Mouse (Mus musculus) limb, embryonic 12.5 days (tissue): ENCODE measurements around the gene Zdhhc9. TPM values are rescaled to one million over a fixed set of nuclear protein-coding genes. Genes with fewer than 3 reads are reported as not detected.

Source experiments
- ATAC-seq: fragments of 200-750 bp; cut with Nextera tagmentation; 2 replicates; pipeline ENCODE4 v1.8.0; 2017; ENCODE audit warnings: low read depth, moderate TSS enrichment; ENCODE audit not compliant: insufficient number of reproducible peaks, insufficient read depth, low FRiP score, low TSS enrichment
- H3K27ac ChIP-seq: fragments of 300-500 bp; sonication (generic); 2 replicates; pipeline ENCODE4 v1.5.1; 2016; ENCODE audit warnings: mild to moderate bottlenecking, moderate library complexity
- H3K27me3 ChIP-seq: fragments of 300-500 bp; sonication (generic); 2 replicates; pipeline ENCODE4 v1.6.1; 2016; ENCODE audit warnings: mild to moderate bottlenecking, moderate library complexity
- H3K36me3 ChIP-seq: fragments of 300-500 bp; sonication (generic); 2 replicates; pipeline ENCODE4 v1.6.1; 2016; ENCODE audit warnings: mild to moderate bottlenecking, moderate library complexity
- H3K4me1 ChIP-seq: fragments of 300-500 bp; sonication (generic); replicated peaks from 2 replicates; pipeline ENCODE4 v1.6.1; 2016
- H3K4me2 ChIP-seq: fragments of 300-500 bp; sonication (generic); 2 replicates; pipeline ENCODE4 v1.6.1; 2016; ENCODE audit warnings: mild to moderate bottlenecking, moderate library complexity
- H3K4me3 ChIP-seq: fragments of 300-500 bp; sonication (generic); replicated peaks from 2 replicates; pipeline ENCODE4 v1.5.1; 2016; ENCODE audit warnings: mild to moderate bottlenecking
- H3K9ac ChIP-seq: fragments of 300-500 bp; sonication (generic); replicated peaks from 2 replicates; pipeline ENCODE4 v1.6.1; 2016; ENCODE audit warnings: mild to moderate bottlenecking, moderate library complexity
- H3K9me3 ChIP-seq: fragments of 300-500 bp; sonication (generic); 2 replicates; pipeline ENCODE4 v1.6.1; 2016; ENCODE audit warnings: mild to moderate bottlenecking, moderate library complexity
- WGBS: fragments of 180-500 bp; shearing (Covaris S2); methylation state at CpG from one replicate; pipeline ENCODE4 v1.1.7; 2016; 5-methylcytosine and 5-hydroxymethylcytosine counted together
- polyA plus RNA-seq: library from polyadenylated mRNA; unstranded; fragments of >200 nt; fragmentation: Nextera tagmentation; extraction: Ambion mirVana; gene quantifications from 2 replicates; pipeline ENCODE4 v1.2.1, GENCODE M21; 2016

The Zdhhc9 gene
- polyA plus RNA-seq, 1 experiment from 2014 or later = 3.9 TPM

DNA sequence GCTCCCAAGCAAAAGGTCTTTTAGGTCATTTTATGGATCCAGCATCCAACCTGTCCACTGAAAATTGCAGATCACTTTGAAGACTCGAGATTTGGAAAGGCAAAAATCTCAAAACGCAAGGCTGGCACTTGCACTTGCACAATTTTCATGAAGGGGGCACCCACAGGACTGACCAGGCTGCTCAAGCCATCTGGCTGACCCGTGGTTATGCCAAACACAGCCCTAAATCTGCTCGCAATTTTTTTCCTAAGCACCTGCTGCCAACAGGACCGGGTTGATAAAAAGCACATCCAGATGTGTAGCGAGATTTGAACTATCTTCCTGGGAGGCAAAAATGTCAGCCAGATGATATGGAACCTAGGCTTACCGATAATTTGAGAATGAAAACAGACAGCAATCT is 4.9 kb downstream of the Zdhhc9 start:
- Histone ChIP-seq H3K4me3 (no peak overlapping the region), H3K27me3 (peaks cover 4% of the 10 kb centered on the region), H3K4me1 (no peaks in the 10 kb centered on the region), H3K36me3 (no peaks in the 10 kb centered on the region; the same call in 1 of the 2 replicates), H3K9ac (no peak overlapping the region), H3K4me2 (no peak overlapping the region), H3K9me3 (no peaks in the 10 kb centered on the region), H3K27ac (no peak overlapping the region)
- no peak for ATAC-seq
- WGBS = 85% methylated on average over 7 of the region's 7 CpGs

DNA sequence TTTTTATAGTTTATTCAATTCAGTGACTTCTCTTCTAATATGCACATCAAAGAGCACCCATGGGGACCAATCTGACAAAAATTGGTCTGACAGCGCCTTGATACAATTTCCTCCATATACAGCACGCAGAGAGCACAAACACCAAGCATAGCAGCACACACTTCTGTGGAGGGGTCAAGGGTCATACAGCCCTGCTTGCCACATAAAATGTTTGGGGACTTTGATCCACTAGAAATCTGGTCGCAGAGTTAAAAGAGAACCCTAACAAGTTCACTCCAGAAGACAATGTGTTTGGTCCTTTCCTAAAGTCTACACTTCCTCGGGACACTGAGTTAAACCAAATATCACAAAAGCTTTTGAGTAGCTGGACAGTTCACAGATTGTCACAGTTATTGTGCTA is 5.7 kb downstream of the Zdhhc9 start:
- no peak overlapping the region for H3K9ac ChIP-seq
- no peak overlapping the region for H3K4me2 ChIP-seq
- H3K4me3 ChIP-seq = no peak overlapping the region
- no peaks in the 10 kb centered on the region for H3K9me3 ChIP-seq
- WGBS = 71% methylated on average over 4 of the region's 4 CpGs
- H3K27me3 ChIP-seq = peaks cover 1% of the 10 kb centered on the region; the same call in 1 of the 2 replicates
- no peaks in the 10 kb centered on the region; the same call in 1 of the 2 replicates for H3K36me3 ChIP-seq
- H3K27ac ChIP-seq = no peak overlapping the region
- H3K4me1 ChIP-seq = no peaks in the 10 kb centered on the region
- ATAC-seq = no peak

DNA sequence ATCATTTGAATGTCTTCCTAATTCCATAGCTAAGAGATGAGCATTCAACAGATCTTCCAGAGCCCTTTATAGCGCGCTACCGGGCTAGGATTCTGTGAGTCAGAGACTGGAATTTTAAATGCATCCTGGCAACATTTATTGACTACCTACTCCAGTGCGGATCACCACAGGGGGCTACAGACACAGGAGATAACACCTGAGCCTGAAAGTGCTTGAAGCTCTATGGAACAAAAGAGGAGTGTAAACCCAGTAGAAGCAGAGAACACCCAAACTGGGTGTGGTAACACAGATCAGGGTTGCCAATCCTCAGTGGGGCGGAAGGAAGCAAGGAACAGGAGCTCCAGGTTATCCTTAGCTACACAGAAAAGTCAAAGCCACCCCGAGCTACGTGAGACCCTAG is 6.2 kb downstream of the Zdhhc9 start:
- WGBS = 82% methylated on average over 7 of the region's 7 CpGs
- Histone ChIP-seq H3K36me3 (no peaks in the 10 kb centered on the region; the same call in 1 of the 2 replicates), H3K4me1 (no peaks in the 10 kb centered on the region)

DNA sequence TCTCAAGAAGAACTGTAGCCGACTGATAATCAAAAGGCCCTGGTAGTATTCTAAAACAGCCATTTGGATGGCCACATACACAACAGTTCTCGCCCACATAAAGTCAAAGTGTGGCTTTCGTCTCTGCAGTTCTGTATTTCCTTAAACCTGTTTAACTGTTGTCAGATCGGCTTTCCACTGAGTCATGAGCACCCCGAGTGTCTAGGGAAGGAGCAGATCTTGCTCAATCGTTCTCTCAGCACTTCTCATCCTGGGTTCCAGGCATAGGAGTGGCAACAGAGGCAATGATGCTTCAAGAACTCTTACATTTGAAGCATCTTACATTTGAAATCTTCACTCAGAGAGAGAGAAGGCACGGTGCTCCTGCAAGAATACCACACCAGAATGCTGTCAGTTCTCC is 6.7 kb downstream of the Zdhhc9 start:
- H3K27me3 ChIP-seq = no peaks in the 10 kb centered on the region
- no peak overlapping the region for H3K4me3 ChIP-seq
- H3K4me2 ChIP-seq = no peak overlapping the region
- H3K4me1 ChIP-seq = no peaks in the 10 kb centered on the region
- H3K36me3 ChIP-seq = no peaks in the 10 kb centered on the region; the same call in 1 of the 2 replicates
- ATAC-seq = no peak
- H3K27ac ChIP-seq = no peak overlapping the region
- H3K9ac ChIP-seq = no peak overlapping the region
- WGBS = 88% methylated on average over 7 of the region's 7 CpGs
- no peaks in the 10 kb centered on the region for H3K9me3 ChIP-seq

More for the DNA sequence above, 6.2 kb downstream of the Zdhhc9 start:
- Histone ChIP-seq H3K4me3 (no peak overlapping the region), H3K9ac (no peak overlapping the region), H3K4me2 (no peak overlapping the region), H3K27ac (no peak overlapping the region), H3K9me3 (no peaks in the 10 kb centered on the region), H3K27me3 (no peaks in the 10 kb centered on the region)
- ATAC-seq = no peak

DNA sequence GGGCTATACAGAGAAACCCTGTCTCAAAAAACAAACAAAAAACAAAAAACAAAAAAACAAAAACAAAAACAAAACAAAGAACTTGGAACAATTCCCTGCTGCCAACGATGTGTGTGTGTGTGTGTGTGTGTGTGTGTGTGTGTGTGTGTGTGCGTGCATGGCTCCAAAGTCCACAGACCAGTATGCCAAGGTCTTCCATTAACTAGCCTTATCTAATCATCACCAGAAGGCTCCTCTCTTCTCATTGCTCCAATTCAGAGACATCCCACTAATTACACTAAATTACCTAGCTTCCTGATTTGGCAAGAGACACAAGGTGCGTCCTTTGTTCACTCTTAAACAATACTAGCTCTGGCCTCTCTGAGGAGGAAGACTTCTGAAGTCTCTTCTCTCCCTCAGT is 8.0 kb downstream of the Zdhhc9 start:
- H3K4me2 ChIP-seq = no peak overlapping the region
- no peak overlapping the region for H3K27ac ChIP-seq
- H3K36me3 ChIP-seq = no peaks in the 10 kb centered on the region; the same call in 1 of the 2 replicates
- WGBS = 82% methylated on average over 1 of the region's 3 CpGs
- no peak overlapping the region for H3K4me3 ChIP-seq
- no peak for ATAC-seq
- no peaks in the 10 kb centered on the region for H3K9me3 ChIP-seq
- H3K27me3 ChIP-seq = no peaks in the 10 kb centered on the region
- no peak overlapping the region for H3K9ac ChIP-seq
- H3K4me1 ChIP-seq = no peaks in the 10 kb centered on the region

DNA sequence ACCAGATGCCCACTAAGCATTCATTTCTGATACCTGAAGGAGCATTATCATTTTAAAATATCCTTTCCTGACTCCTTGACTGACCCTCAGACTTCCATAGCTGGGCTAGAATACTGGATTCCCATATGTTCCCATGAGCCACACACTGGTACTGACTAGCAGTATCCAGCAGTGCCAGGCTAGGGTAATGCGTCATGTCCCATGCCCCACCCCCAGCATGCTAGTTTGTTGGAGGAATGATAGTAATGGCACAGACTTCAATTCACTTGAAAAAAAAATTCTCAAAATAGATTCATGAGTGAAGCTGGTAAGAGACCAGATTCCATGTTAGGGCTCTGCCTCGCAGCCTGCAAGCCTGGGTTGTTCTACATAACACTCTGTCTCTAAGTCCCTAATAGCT is 9.7 kb downstream of the Zdhhc9 start:
- Histone ChIP-seq H3K27me3 (no peaks in the 10 kb centered on the region), H3K27ac (no peak overlapping the region), H3K4me3 (no peak overlapping the region), H3K4me1 (no peaks in the 10 kb centered on the region), H3K4me2 (no peak overlapping the region), H3K9ac (no peak overlapping the region), H3K9me3 (no peaks in the 10 kb centered on the region), H3K36me3 (no peaks in the 10 kb centered on the region)
- WGBS = 88% methylated on average over 2 of the region's 2 CpGs
- ATAC-seq = no peak

DNA sequence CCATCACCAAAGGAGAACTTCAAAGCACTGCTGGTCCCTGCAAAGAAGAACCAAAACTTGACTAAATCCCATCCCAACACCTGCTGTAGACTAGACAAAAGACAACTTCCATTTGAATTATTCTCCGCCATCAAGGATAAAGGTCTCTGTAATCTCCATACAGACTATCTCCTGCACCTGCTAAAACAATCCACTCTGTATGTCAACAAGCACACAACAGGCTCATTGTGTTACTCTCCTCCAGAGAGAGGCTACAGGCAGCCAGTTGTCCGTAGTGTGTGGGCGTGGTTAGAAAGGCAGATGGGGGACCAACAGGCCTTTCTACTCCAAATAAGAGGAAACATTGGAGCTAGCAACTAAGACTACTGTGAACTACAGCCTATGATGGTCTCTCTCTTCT is 10.8 kb downstream of the Zdhhc9 start:
- no peak overlapping the region for H3K9ac ChIP-seq
- H3K4me1 ChIP-seq = no peaks in the 10 kb centered on the region
- H3K4me2 ChIP-seq = no peak overlapping the region
- WGBS = 87% methylated on average over 3 of the region's 3 CpGs
- H3K27me3 ChIP-seq = no peaks in the 10 kb centered on the region
- no peak overlapping the region for H3K4me3 ChIP-seq
- H3K27ac ChIP-seq = no peak overlapping the region
- 0 out of 2 replicates have a peak, but pooled peaks cover 5% of the 10 kb centered on the region for H3K36me3 ChIP-seq
- no peaks in the 10 kb centered on the region for H3K9me3 ChIP-seq
- no peak for ATAC-seq

DNA sequence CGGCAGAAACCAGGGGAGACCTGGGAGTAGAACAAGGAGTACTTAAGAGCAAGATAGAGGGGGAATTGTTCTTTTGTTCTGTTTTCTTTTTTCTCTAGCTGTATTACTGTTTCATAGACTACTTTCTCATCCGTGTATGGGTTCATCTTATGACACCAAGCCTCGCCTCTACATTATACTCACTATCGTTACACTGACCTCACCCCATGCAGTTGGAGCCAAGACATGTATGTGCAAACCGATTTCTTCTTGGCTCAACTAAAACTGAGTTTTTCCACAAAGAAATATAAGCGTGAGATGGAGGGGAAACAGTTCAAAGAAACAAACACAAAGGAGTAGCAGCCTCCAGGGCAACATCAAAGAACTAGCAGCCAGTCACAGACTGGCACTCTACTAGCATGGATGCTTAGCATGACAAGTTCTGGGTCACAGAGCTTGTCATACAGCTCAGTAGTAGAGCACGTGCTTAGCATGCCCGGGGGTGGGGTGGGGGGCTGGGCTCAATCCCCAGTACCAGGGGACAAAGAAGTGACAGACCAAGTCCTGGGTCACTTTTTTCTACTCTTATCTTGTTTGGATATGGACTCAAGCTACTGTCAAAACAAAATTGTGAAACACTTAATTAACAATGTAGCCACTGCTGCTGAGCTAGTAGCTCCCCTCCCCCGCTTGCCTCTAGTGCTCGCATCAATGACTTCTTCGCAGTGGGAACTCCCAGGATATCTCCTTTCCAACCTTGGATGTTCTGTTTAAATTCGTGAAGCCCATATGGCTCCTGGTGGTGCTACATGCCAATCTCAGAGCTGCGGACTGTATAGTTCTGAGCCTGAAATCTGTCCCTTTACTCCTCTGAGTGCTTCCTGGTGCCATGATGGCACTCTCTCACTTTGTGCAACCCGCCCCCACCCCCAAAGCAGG is 15.2 kb downstream of the Zdhhc9 start:
- Histone ChIP-seq H3K9me3 (no peaks in the 10 kb centered on the region), H3K4me2 (no peak overlapping the region), H3K4me1 (no peaks in the 10 kb centered on the region), H3K36me3 (peaks cover 20% of the 10 kb centered on the region; the same call in 1 of the 2 replicates), H3K9ac (no peak overlapping the region), H3K27ac (no peak overlapping the region), H3K4me3 (no peak overlapping the region), H3K27me3 (no peaks in the 10 kb centered on the region)
- ATAC-seq = no peak
- WGBS = 83% methylated on average over 14 of the region's 14 CpGs

DNA sequence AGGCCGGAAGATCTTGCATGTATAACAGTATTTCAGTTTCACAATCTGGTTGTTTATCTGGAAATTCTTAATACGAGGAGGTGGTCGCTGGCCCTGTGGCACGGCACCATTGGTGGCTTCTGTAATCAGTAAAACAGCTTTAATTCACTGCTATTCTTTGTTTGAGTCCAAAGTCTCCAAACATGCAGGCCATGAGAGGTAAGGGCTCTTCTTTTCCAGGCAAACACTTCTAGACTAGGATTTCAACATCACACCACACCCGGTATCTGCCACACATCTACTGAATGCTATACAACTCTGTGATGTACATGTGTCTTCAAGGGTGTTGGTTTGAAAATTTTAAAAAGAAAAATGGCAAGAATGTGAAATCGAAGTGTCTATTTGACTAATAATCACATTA is 17.4 kb downstream of the Zdhhc9 start:
- Histone ChIP-seq H3K4me3 (no peak overlapping the region), H3K4me1 (no peaks in the 10 kb centered on the region)
- 92% methylated on average over 6 of the region's 6 CpGs for WGBS

DNA sequence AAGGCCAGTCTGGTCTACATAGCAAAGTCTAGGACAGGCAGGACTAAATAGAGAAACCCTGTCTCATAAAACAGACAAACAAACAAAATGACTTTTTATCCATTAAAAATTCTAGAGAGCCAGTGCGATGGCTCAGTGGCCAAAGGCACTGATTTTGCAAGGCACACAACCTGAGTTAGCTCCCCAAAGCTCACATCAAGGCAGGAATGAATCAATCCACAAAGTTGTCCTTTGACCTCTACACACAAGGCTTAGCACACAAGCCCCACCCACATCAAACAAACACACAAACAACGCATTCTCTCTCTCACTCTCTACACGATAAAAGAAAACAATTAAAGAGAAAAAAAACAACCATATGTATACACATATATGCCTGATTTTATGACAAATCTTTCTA is 24.0 kb downstream of the Zdhhc9 start:
- no peaks in the 10 kb centered on the region for H3K9me3 ChIP-seq
- H3K36me3 ChIP-seq = peaks cover 14% of the 10 kb centered on the region; the same call in 1 of the 2 replicates
- 88% methylated on average over 3 of the region's 3 CpGs for WGBS
- H3K27ac ChIP-seq = no peak overlapping the region
- ATAC-seq = no peak
- no peak overlapping the region for H3K4me3 ChIP-seq
- no peaks in the 10 kb centered on the region for H3K4me1 ChIP-seq
- H3K27me3 ChIP-seq = no peaks in the 10 kb centered on the region
- H3K9ac ChIP-seq = no peak overlapping the region
- no peak overlapping the region for H3K4me2 ChIP-seq

More for the DNA sequence above, 17.4 kb downstream of the Zdhhc9 start:
- Histone ChIP-seq H3K27me3 (no peaks in the 10 kb centered on the region), H3K36me3 (peaks cover 25% of the 10 kb centered on the region; the same call in 1 of the 2 replicates), H3K4me2 (no peak overlapping the region), H3K9ac (no peak overlapping the region), H3K9me3 (no peaks in the 10 kb centered on the region), H3K27ac (no peak overlapping the region)
- no peak for ATAC-seq

DNA sequence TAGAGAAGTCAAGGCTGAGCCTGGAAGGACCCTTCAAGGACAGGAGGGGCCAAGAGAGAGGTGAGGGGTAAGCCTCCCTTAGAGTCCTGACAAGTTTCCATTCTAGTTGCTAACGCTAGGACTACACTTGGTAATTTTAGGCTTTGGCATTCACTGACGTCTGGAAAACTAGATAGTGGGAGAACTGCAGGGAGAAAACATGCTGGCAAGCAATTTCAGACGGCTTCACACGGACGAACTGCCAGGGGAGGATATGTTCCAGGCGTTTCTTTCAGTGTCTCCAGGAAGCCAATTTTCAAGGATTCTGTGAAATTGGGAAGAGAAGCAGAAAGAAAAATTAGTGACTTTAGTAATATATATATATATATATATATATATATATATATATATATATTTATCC is 26.8 kb downstream of the Zdhhc9 start:
- no peak overlapping the region for H3K4me2 ChIP-seq
- H3K9me3 ChIP-seq = no peaks in the 10 kb centered on the region
- H3K27me3 ChIP-seq = no peaks in the 10 kb centered on the region
- no peaks in the 10 kb centered on the region for H3K4me1 ChIP-seq
- H3K27ac ChIP-seq = no peak overlapping the region
- 78% methylated on average over 6 of the region's 6 CpGs for WGBS
- no peak overlapping the region for H3K9ac ChIP-seq
- no peak for ATAC-seq
- peaks cover 13% of the 10 kb centered on the region; the same call in 1 of the 2 replicates for H3K36me3 ChIP-seq
- H3K4me3 ChIP-seq = no peak overlapping the region
